Mouse (Mus musculus) liver, embryonic 14.5 days (tissue): ENCODE results near the gene Cd68.

Source experiments
- CTCF ChIP-seq: IDR thresholded peaks from 2 replicates; pipeline ENCODE4 v1.5.1; 2016; ENCODE audit warnings: antibody characterized with exemption, low read depth, control low read depth
- EP300 ChIP-seq: IDR thresholded peaks from 2 replicates; pipeline ENCODE4 v1.6.1; 2016; ENCODE audit warnings: antibody characterized with exemption, low read depth

DNA sequence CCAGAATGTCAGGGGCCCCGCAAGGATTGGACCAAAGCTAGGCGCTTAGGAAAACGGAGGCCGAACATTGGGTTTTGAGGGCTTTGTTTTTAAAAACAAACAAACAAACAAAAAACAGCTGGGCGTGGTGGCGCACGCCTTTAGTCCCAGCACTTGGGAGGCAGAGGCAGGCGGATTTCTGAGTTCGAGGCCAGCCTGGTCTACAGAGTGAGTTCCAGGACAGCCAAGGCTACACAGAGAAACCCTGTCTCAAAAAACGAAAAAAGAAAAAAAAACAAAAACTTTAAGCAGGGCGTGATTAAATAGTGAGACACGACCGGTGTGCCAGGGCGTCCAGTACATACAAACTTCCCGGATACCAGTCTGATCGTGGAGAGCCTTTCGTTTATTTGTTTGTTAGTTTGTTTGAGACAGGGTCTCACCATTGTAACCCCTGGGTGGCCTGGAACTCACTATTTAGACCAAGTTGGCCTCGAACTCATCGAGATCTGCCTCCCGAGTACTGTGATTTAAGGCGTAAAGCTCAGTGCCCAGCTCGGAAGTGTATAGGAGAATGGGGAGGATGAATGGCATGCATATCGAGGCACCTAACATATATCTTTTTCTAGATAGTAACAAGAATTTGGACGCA lies 16.4 kb upstream of the Cd68 start:
- TF ChIP-seq CTCF, result no peak
- no peak for TF ChIP-seq EP300
